Mouse (Mus musculus): ENCODE measurements around the gene Stx1b.

Gene Stx1b

DNA sequence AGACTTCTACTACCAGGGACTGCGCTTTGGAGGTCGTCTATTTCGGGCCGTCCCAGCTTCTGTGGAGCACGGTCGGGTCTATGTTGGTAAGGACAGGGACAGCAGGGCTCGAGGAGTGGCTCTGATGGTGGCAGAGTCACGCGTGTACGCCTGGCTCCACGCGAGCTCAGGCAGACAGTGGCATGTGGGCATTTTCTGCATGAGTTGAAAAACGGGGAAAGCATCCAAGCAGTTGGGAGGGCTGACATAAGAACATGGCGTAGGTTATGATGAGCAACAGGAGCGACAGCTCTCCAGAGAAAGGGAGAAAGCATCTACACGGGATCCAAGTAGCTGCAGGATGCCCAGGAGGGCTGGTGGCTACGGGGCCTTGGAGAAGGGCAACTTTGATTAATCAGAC lies 22.0 kb downstream of the Stx1b start:
- TF ChIP-seq GATA4 (IDR thresholded peaks at IDR 0.05; ENCODE audit: insufficient replicate concordance, low read length): no peak

GRCm38 (mm10) chr7:127801010-127801621 lies 23.2 kb downstream of the Stx1b start:
- TF ChIP-seq GATA4 (IDR thresholded peaks at IDR 0.05; ENCODE audit: insufficient replicate concordance, low read length): no peak

GRCm38 (mm10) chr7:127800435-127801009 lies 23.8 kb downstream of the Stx1b start, which contains the start of gene Hsd3b7:
Gene Hsd3b7, plus strand, starts transcription at chr7:127800604.
- TF ChIP-seq GATA4 (IDR thresholded peaks at IDR 0.05; ENCODE audit: insufficient replicate concordance, low read length): no peak; the same call in 1 of the 2 replicates

DNA sequence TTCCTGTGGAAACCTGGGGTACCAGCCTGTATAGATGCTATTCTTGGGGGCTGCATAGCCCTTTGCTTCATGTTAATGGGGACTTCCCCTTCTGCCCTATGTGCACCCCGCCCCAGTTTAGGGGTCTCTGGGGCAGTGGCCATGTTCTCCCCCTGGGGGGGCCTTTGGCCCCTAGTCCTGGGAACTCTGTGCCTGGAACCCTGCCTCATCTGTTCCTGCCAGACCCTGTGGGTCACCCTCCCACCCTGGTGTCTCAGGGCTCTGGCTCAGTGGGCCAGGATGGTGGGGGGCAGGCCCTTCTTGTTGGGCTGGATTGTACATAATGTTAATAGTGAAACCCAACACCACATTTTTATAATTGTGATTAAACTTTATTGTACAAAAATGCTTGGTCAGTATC lies 24.6 kb downstream of the Stx1b start:
- no peak for TF ChIP-seq GATA4 (IDR thresholded peaks at IDR 0.05; ENCODE audit: insufficient replicate concordance, low read length)

DNA sequence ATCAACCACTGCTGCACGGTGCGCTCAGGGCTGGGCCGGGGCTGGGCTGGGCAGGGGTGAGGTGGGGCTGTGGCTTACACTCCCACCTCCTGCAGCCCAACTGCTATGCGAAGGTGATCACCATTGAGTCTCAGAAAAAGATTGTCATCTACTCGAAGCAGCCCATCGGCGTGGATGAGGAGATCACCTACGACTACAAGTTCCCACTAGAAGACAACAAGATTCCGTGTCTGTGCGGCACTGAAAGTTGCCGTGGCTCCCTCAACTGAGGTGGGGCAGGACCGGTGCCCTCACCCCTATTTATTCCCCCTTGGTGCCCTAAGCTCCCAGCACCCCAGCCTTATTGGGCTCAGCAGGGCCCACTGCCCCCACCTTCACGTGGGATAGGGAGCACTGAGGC lies 25.1 kb downstream of the Stx1b start:
- TF ChIP-seq GATA4 (IDR thresholded peaks at IDR 0.05; ENCODE audit: insufficient replicate concordance, low read length): no peak

- no peak for TF ChIP-seq GATA4 (IDR thresholded peaks at IDR 0.05; ENCODE audit: insufficient replicate concordance, low read length)
These were observed 25.8 kb downstream of the Stx1b start for GRCm38 (mm10) chr7:127798591-127798990.

DNA sequence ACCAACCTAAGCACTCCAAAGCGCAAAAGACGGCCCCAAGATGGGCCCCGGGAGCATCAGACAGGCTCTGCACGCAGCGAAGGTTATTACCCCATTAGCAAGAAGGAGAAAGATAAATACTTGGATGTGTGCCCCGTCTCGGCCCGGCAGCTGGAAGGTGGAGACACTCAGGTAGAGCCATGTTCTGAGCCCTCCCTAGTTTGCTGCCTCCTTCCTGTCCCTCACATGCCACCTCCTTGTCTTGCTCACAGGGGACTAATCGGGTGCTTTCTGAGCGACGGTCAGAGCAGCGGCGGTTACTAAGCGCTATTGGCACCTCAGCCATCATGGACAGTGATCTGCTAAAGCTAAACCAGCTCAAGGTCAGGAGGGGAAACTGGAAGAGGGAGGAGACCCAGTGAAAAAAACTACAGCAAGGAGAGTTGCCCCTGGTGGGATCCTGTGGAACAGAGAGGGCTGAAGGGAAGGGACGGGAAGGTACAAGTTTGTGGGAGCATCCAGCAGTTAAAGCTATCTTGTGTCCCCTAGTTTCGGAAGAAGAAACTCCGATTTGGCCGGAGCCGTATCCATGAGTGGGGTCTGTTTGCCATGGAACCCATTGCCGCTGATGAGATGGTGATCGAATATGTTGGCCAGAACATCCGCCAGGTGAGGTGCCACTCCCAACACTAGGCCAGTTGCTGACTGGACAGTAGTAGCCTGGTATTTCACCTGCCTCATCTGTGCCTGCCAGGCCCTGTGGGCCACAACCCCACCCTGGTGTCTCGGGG lies 27.1 kb downstream of the Stx1b start:
- no peak for TF ChIP-seq GATA4 (IDR thresholded peaks at IDR 0.05; ENCODE audit: insufficient replicate concordance, low read length)

GRCm38 (mm10) chr7:127785308-127785707 lies 39.0 kb downstream of the Stx1b start, which contains the start of gene Gm49388:
Gene Gm49388, plus strand, starts transcription at chr7:127785608.
- no peak for TF ChIP-seq GATA4 (IDR thresholded peaks at IDR 0.05; ENCODE audit: insufficient replicate concordance, low read length)

GRCm38 (mm10) chr7:127778350-127778749 lies 46.0 kb downstream of the Stx1b start:
- no peak for TF ChIP-seq GATA4 (IDR thresholded peaks at IDR 0.05; ENCODE audit: insufficient replicate concordance, low read length)

DNA sequence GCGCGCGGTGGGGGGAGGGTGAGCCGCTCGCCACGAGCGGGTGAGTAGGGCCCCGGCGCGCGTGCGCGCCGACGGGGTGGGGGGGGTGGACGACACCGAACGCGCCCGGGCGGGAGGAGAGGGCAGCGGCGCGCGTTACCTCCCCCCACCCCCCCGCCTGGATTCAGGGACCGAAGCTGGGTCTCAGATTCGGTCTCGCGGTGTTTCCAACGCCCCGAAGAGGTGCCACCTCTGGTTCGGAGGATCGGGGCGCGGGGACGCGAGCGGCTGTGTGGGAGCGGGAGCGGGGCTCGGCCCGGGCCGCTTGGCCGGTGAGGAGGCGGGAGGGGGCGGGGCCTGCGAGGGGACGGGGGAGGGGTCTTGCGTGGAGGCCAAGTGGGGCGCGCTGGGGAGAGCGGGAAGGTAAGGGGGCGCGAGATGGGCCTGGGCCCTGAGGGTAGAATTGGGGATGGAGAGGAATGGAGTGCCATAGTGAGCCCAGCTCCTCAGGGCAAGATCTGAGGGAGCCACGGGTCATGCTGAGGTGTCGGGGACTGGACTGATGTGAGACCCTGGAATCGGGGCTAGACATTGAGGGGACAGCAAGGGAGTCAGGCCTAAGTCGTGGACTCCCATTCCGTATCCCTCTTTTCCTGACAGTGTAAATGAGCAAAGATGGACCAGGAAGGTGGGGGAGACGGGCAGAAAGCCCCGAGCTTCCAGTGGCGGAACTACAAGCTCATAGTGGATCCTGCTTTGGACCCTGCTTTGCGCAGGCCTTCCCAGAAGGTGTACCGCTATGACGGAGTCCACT lies 46.7 kb downstream of the Stx1b start:
- TF ChIP-seq GATA4 (IDR thresholded peaks at IDR 0.05; ENCODE audit: insufficient replicate concordance, low read length): no peak

GRCm38 (mm10) chr7:127776878-127777473 lies 47.4 kb downstream of the Stx1b start:
- peak; percentile 68; the same call in 1 of the 2 replicates for TF ChIP-seq GATA4 (IDR thresholded peaks at IDR 0.05; ENCODE audit: insufficient replicate concordance, low read length)

DNA sequence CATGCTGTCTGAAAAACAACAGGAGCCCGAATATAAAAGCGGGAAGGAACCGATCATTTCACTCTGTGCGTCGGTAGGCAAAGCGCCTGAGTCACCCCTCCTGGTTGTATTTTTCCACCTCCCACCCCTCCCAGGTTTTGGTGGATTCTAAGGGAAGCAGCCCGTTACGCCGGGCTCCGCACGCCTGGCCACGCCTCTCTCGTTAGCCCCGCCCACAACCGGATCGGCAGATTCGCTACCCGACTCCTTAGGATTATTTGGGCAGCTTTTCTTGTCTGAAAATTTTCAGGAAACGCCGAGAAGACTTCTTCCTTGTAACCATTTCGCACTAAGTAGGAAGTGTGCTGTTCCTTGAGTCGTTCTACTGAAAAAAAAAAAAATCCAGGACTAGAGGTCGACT lies 47.9 kb downstream of the Stx1b start, which contains the start of gene Setd1a:
Setd1a (plus strand) TSS at position 245 of the 400 bp plus-strand sequence.
- TF ChIP-seq GATA4 (IDR thresholded peaks at IDR 0.05; ENCODE audit: insufficient replicate concordance, low read length): no peak

GRCm38 (mm10) chr7:127773664-127774384 lies 50.5 kb downstream of the Stx1b start:
- no peak for TF ChIP-seq GATA4 (IDR thresholded peaks at IDR 0.05; ENCODE audit: insufficient replicate concordance, low read length)

GRCm38 (mm10) chr7:127772557-127772956 lies 51.8 kb downstream of the Stx1b start:
- TF ChIP-seq GATA4 (IDR thresholded peaks at IDR 0.05; ENCODE audit: insufficient replicate concordance, low read length): no peak

All from liver, adult (tissue).